In the genomic region with DNA sequence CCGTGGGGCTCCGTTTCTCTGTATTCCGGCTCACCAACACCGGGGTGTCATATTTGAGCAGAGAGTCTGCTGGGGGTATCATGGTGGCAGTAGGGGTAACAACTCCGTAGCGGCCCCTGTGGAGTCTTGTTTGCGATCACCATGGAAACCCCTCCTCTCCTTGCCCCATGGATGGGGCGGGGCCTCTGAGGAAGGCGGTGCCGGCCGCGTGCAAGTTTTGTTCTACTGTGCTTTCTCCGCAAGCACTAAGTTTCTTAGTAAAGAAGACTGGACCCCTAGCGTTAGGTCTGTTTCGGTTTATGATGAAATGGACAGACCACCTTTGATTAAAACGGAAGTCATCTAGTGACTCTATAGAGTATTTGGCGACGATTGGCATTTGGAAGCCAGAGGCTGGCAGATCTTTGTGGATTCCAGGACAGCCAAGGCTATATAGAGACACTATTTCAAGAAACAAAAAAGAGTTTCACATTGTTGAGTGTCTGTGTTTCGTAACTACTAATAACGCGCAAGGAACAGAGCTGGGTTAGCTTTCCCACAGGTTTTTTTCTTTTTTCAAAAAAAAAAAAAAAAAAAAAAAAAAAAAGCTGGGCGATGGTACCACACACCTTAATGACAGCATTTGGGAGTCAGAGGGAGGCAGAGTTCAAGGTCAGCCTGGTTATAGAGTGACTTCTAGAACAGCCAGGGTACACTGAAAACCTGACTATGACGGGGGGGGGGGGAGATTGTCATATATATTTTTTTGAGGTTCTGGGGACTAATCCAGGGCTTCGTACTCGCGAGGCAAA, we compare ENCODE assay signal across 9 mouse cellular contexts. TPM values are rescaled to one million over a fixed set of nuclear protein-coding genes. Genes with fewer than 3 reads are reported as not detected.
DNase-seq lines count a peak whose midpoint lies in the region; ATAC-seq and TF ChIP-seq lines count a peak whose summit lies in the region.
"Had no signal": no experiment of that assay in that cellular context is flagged by ENCODE, and none has a peak within 500 bp of the region (broad histone marks: within the 10 kb centered on the region; RNA-seq: fewer than 3 reads in every experiment).

A gene (minus strand): TSS at position 187 of the 791 bp plus-strand sequence.

- peak within 1 kb of the TSS; percentile 79 for H3K27ac ChIP-seq in left cerebral cortex, adult 2 months
- peak within 1 kb of the TSS; percentile 67 for H3K27ac ChIP-seq in hindbrain, embryonic 16.5 days (ENCODE audit: low read depth, low read length)
- no peak within 1 kb of the TSS; the same call in 1 of the 2 replicates for H3K27ac ChIP-seq in limb, embryonic 13.5 days
- peak within 1 kb of the TSS; percentile 21 for H3K27ac ChIP-seq in midbrain, embryonic 12.5 days (replicated peaks)
- 0 out of 2 replicates have a peak within 1 kb of the TSS, but pooled peaks have one; percentile 54 for H3K27ac ChIP-seq in spleen, adult 2 months (ENCODE audit: insufficient read depth, low read length)

- H3K4me1 ChIP-seq in hindbrain, embryonic 16.5 days (ENCODE audit: control insufficient read depth, insufficient read depth, low read depth, low read length) = peaks cover 14% of the 10 kb centered on the region
- peaks cover 12% of the 10 kb centered on the region for H3K4me1 ChIP-seq in limb, embryonic 13.5 days
- H3K4me1 ChIP-seq in midbrain, embryonic 12.5 days = peaks cover 18% of the 10 kb centered on the region
- H3K4me1 ChIP-seq in spleen, adult 2 months (ENCODE audit: control insufficient read depth, insufficient read depth, insufficient read length) = peaks cover 7% of the 10 kb centered on the region; the same call in 1 of the 2 replicates

- TF ChIP-seq CTCF in left cerebral cortex, adult 2 months (IDR thresholded peaks at IDR 0.05) = no peak
- no peak for TF ChIP-seq CTCF in spleen, adult 2 months (IDR thresholded peaks at IDR 0.05; ENCODE audit: extremely low read depth, insufficient read depth, insufficient read length, insufficient replicate concordance)

- TF ChIP-seq POLR2A in spleen, adult 2 months (IDR thresholded peaks at IDR 0.05; ENCODE audit: low read depth, low read length) = no peak

- DNase-seq in left cerebral cortex, adult 2 months (ENCODE audit: extremely low spot score in 1 of 2, low spot score in 2 of 2) = peak; percentile 32 to 39
- DNase-seq in left cerebral cortex, adult 11 months (ENCODE audit: low spot score) = no peak
- DNase-seq in cerebellum, postnatal 25 days = peak; percentile 36 to 56
- DNase-seq in gastrocnemius, adult 8-10 months (ENCODE audit: low spot score in 2 of 2) = peak; percentile 13 to 30
- DNase-seq in spleen, adult 2 months (ENCODE audit: low read depth in 1 of 2, low spot score in 2 of 2) = peak; percentile 35 to 45

- peak within 1 kb of the TSS; percentile 90 for H3K4me2 ChIP-seq in hindbrain, embryonic 16.5 days (ENCODE audit: low read length)
- H3K4me2 ChIP-seq in limb, embryonic 13.5 days (replicated peaks) = peak within 1 kb of the TSS; percentile 87
- peak within 1 kb of the TSS; percentile 89 for H3K4me2 ChIP-seq in midbrain, embryonic 12.5 days (replicated peaks)

- no peaks in the 10 kb centered on the region for H3K9me3 ChIP-seq in hindbrain, embryonic 16.5 days (ENCODE audit: control insufficient read depth, low read length)
- no peaks in the 10 kb centered on the region for H3K9me3 ChIP-seq in limb, embryonic 13.5 days
- H3K9me3 ChIP-seq in midbrain, embryonic 12.5 days = no peaks in the 10 kb centered on the region

- WGBS in hindbrain, embryonic 16.5 days = 2% methylated on average over 26 of the region's 26 CpGs
- 3% methylated on average over 26 of the region's 26 CpGs for WGBS in limb, embryonic 13.5 days
- 5% methylated on average over 26 of the region's 26 CpGs for WGBS in midbrain, embryonic 12.5 days
- WGBS in spleen, adult 2 months = 4% methylated on average over 26 of the region's 26 CpGs

- peak within 1 kb of the TSS; percentile 93 for H3K4me3 ChIP-seq in left cerebral cortex, adult 2 months
- H3K4me3 ChIP-seq in hindbrain, embryonic 16.5 days (ENCODE audit: low read length) = peak within 1 kb of the TSS; percentile 94
- peak within 1 kb of the TSS; percentile 92 for H3K4me3 ChIP-seq in limb, embryonic 13.5 days
- peak within 1 kb of the TSS; percentile 82 for H3K4me3 ChIP-seq in midbrain, embryonic 12.5 days
- peak within 1 kb of the TSS; percentile 86 for H3K4me3 ChIP-seq in spleen, adult 2 months (ENCODE audit: extremely low read depth, insufficient read depth, insufficient read length)

- H3K9ac ChIP-seq in hindbrain, embryonic 16.5 days (ENCODE audit: low read depth, low read length) = peak within 1 kb of the TSS; percentile 89
- H3K9ac ChIP-seq in limb, embryonic 13.5 days = peak within 1 kb of the TSS; percentile 94
- H3K9ac ChIP-seq in midbrain, embryonic 12.5 days (replicated peaks) = peak within 1 kb of the TSS; percentile 89

- peak; percentile 40 for ATAC-seq in hindbrain, embryonic 16.5 days
- 0 out of 2 replicates have a peak, but pooled peaks have one; percentile 1 for ATAC-seq in limb, embryonic 13.5 days (ENCODE audit: low FRiP score, low read depth)
- peak; percentile 32; the same call in 1 of the 2 replicates for ATAC-seq in midbrain, embryonic 12.5 days (ENCODE audit: low FRiP score, low read depth)

- intact Hi-C loops in left cerebral cortex, adult 2 months (cut with DNase I) = loop anchor here (1.0 kb wide), 1 partner anchor 20 kb away; a partner anchor contains a TSS

- peaks cover 11% of the 10 kb centered on the region for H3K36me3 ChIP-seq in hindbrain, embryonic 16.5 days (ENCODE audit: control insufficient read depth, insufficient read depth, low read length)
- H3K36me3 ChIP-seq in limb, embryonic 13.5 days = peaks cover 25% of the 10 kb centered on the region
- peaks cover 21% of the 10 kb centered on the region for H3K36me3 ChIP-seq in midbrain, embryonic 12.5 days
- peaks cover 10% of the 10 kb centered on the region for H3K36me3 ChIP-seq in spleen, adult 2 months (ENCODE audit: control insufficient read depth, insufficient read depth, low read length)

- H3K27me3 ChIP-seq in hindbrain, embryonic 16.5 days (replicated peaks; ENCODE audit: control insufficient read depth, insufficient read depth, low read length) = no peaks in the 10 kb centered on the region
- peaks cover 15% of the 10 kb centered on the region for H3K27me3 ChIP-seq in limb, embryonic 13.5 days
- peaks cover 5% of the 10 kb centered on the region for H3K27me3 ChIP-seq in midbrain, embryonic 12.5 days
- no peaks in the 10 kb centered on the region for H3K27me3 ChIP-seq in spleen, adult 2 months (ENCODE audit: control insufficient read depth, insufficient read depth, low read length)
- H3K27me3 ChIP-seq: Patski had no signal

RNA-seq across cellular contexts. Expression of the gene that starts here (rescaled TPM):
- total RNA-seq in left cerebral cortex, adult 2 months (2021) = under 1 TPM; 0.27 to 0.37 TPM
- not detected for total RNA-seq in gastrocnemius, adult 8-10 months (2022)
- polyA plus RNA-seq in hindbrain, embryonic 16.5 days (2015; fragmentation: Nextera tagmentation; extraction: Ambion mirVana) = 1.2 and 1.4 TPM in 2 replicates
- not detected in 2 replicates for polyA plus RNA-seq in limb, embryonic 13.5 days (2015; fragmentation: Nextera tagmentation; extraction: Ambion mirVana)
- polyA plus RNA-seq in midbrain, embryonic 12.5 days (2016; fragmentation: Nextera tagmentation; extraction: Ambion mirVana) = 0.17 and 0.42 TPM in 2 replicates
- polyA plus RNA-seq in spleen, adult 2 months (2012; rRNA removed) = not detected in 2 replicates

Comparison
In these comparisons a context has a peak if more than half of its experiments do, and no peak if none do; other contexts are left out.
1. Peak in DNase-seq, H3K4me3 ChIP-seq and H3K27ac ChIP-seq in left cerebral cortex, adult 2 months; RNA of the gene not detected or under 1 TPM.
2. Peak in DNase-seq in gastrocnemius, adult 8-10 months; RNA of the gene not detected or under 1 TPM.
3. Peak in ATAC-seq, H3K4me3 ChIP-seq, H3K9ac ChIP-seq and H3K4me2 ChIP-seq in limb, embryonic 13.5 days; RNA of the gene not detected or under 1 TPM.
4. Peak in ATAC-seq, H3K4me3 ChIP-seq, H3K27ac ChIP-seq, H3K9ac ChIP-seq and H3K4me2 ChIP-seq in midbrain, embryonic 12.5 days; RNA of the gene not detected or under 1 TPM.
5. Peak in DNase-seq, H3K4me3 ChIP-seq and H3K27ac ChIP-seq in spleen, adult 2 months; RNA of the gene not detected or under 1 TPM.